Mouse (Mus musculus) left cerebral cortex, adult 9 months (tissue): ENCODE measurements around the gene Desi1.
"Not testable (repeated sequence)": the region's sequence is repeated elsewhere in the genome, so short reads cannot be mapped to it uniquely, and the experiment has no call there.

ENCODE experiments used
- DNase-seq, 2 experiments: peaks; one replicate each; pipeline ENCODE4 v3.0.0; 2022; ENCODE audit warnings: low spot score in 2 of 2

Desi1 gene

DNA sequence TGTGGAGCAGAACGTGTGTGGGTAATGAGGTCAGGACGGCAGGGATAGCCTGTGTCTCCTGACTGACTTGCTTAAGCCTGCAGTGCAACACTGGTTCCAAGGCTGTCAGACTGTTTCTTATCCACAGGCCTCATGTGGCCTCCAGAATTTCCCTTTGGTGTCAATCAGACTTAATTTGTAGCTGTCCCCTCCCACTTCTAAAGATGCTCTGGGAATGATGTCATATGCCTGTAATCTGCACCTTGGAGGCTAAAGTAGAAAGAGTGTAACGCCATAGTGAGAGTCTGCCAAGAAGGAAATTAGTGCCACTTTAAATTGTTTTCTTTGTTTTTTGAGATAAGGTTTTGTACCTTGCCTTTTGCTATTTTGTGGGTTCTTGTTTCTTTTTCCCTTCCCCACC, 14.4 kb downstream of the Desi1 start:
- DNase-seq, result no peak

DNA sequence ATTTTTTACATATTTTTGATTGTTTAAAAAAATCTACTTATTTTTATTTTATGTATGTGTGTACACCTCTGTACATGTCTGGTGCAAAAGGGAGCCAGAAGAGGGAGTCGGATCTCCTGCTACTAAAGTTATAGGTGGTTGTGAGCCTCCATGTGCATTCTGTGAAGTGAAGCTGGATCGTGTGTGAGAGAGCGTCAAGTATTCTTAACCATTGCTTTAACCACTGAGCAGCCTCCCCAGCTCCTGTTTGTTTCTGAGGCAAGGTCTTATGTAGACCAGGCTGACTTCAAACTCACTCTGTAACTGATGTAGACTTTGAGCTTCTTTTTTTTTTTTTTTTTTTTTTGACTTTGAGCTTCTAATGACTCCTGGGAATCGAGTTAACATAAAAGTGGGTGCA, 16.2 kb downstream of the Desi1 start:
- DNase-seq, result no peak

GRCm38 (mm10) chr15:82016830-82017229, 16.8 kb downstream of the Desi1 start:
- DNase-seq, result no peak

DNA sequence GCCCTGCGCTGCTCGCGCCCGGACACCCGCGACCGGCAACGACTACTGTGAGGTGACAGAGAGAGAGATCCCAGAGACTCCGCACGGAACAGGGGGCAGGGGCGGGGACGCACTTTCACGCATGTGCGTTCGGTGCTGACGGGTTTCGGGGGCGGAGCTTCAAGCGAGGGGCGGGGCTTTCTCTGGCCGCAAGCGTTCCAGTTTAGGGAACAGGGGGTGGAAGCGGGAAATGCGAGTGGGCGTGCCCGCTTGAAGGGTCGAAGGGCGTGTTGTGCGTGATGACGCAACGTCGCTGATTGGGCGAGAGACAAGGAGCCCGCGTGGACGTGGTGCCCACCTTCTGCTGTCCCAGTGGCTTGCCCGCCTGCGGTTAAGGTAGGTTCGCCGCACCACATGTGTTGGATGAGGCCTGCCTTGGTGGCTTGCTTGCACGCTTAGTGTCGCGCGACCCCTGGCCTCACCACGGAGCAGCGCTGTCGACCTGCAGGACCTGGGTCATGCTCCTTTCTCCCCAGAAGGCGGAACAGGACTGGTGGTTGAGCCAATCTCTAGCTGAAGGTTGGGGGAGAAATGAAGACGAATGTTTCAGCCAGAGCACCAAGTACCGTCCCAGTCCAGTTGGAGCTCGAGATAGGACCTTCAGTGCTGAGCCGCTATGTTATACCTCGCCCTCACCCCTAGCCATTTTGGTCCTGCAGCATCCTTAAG, 17.4 kb downstream of the Desi1 start:
- DNase-seq, result peak; percentile 98 to 99

DNA sequence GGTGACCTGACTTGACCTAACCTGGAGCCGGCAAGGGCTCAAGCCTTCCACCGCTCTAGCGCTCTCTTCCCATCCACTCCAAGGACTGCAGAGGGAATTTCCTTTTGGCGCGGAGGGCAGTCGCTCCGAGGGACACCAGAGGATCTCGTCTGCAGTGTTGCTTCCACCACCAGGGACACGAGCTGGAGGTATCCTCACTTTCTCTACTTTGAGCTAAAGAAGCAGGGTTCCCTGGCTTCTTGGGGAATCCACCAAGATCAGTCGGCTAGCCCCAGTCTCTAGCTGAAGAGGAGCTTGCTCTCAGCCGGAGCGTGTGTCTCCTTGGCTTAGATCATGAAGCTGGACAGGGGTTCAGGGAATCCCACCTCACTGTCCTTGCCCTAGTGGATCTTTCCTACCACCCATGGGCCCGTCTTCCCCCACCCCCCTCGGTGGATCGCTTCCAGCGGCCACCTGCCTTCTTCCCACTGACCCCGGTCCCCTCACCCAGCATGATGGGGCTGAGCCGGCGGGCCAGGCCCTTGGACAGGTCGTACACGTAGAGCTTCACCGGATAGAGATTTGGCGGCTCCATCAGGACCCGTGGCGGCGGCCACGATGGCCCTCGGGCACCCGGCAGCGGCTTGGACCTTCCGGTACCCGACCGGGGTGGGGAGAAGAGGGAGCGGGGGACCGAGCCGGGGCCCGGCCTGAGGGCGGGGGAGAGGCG, 18.1 kb downstream of the Desi1 start:
- DNase-seq, result peak in 1 of 2 experiments; percentile 31

DNA sequence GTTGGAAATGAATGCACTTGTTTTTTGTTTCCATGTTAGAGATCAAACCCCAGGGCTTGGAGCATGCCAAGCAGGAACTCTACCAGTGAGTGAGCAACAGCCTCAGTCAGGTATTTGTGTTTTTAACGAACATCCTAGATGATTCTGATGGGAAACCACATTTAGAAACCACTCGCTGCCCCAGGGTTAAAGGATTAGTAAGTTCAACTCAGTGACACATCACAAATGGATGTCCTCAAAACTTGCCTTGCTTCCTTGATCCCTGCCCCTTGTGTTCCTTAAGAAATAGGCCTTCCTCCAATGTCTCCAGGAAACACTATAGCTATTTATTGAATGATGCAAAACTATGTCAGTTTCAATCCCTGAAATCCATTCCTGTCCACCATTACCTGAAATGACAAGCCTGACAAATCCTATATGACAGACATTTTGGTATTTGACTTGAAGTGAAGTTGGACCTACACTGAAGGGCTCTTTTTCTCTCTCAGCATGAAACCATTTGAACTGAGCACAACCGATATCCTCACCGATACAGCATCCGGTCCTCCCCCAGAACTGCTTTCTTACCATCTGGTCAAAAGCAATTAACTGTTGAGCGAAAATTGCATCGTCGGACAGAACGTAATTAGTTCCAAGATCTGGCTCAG, 18.8 kb downstream of the Desi1 start:
- DNase-seq, result no peak

DNA sequence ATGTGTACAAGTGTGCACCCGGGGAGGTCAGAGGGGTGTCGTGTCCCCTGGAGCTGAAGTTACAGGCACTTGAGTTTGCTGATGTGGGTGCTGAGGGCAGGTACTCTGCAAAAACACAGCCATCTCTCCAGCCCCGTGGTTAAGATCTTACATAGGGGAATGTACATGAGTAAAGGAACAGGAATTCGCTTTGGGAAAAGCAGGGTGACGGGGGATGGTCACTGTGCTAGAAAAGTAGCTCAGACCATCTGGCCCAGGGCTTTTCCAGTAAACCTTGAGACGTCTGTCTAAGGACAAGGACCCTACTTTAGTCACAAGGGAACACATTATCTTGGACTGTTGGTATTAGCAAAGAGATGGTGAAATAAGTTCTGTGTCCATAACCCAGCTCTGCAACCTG, 21.7 kb downstream of the Desi1 start:
- no peak for DNase-seq

- DNase-seq, result no peak
Observed at GRCm38 (mm10) chr15:82004257-82004656, 29.4 kb downstream of the Desi1 start.

- no peak for DNase-seq
Observed at GRCm38 (mm10) chr15:81993992-81994391, 39.7 kb downstream of the Desi1 start.

DNA sequence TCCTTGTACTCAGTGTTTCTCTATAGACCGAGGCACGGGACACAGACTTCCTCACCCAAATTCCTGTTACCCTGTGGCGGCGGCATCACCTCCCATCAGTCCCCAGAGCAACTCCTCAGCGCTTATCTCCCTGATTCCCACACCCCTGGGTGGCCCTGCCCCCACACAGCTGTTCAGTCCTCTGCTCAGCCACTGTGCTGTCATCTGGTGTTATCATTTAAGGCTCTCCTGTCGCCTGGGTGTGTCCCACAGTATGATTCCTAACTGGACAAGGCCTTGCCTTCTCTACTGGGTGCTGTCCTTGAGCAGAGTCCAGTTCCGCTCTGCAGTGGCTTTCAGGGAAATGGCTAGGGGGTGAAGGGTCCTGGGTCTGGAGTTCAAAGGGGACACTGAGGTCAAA, 43.1 kb downstream of the Desi1 start:
- no peak for DNase-seq

DNA sequence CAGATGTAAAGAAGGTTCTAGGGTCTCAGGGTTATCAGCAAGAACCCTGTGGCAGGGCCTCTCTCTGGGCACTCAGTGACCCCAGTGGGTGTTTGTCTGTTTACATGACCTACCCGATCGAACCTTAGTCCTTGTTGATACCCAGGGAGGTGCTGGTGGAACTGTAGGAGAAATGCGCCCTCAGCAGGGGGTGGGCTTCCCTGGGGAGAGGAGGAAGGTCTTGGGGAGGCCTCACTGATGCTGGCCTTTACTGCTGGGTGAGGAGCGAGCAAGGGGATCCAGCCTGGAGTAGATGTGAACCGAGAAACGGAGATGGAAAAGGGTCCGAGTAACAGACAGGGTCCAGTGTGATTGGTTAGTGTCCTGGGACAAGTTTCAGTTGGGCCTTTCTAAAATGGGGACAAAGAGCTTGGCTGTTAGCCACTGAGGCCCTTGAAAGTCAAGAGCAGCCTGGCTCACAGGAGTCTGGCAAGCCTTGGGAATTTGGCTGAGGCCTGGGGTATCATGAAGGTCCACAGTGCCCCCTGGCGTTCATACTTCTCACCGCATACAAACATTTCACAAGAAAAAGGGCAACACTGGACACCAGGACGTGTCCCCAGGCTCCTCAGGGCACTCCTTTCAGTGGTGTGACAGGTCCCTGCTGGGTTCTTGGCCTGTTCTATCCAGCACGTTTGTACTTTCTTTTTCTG, 44.1 kb downstream of the Desi1 start:
- DNase-seq, result peak; percentile 42 to 91

DNA sequence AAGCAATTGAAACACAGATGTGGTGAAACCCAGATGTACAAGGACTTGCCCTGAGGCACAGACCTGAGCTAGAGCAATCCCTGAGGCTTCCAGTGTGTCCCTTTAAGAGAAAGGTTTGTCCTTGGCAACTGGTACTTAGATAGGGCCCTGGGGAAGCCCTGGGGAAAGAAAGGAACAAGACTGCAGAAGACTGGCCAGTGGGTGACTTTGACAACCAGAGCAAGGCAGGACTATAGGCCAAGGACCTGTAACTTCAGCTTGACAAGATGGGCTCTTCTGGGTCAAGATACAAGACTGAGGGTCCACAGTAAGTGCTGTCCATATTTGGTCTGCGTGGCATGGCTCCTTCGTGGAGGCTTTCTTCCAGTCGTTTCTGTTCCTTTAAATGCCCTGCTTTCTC, 46.0 kb downstream of the Desi1 start, which contains the start of gene Xrcc6:
Gene Xrcc6 (plus strand): TSS at position 190 of the 400 bp plus-strand sequence.
- DNase-seq, result no peak

DNA sequence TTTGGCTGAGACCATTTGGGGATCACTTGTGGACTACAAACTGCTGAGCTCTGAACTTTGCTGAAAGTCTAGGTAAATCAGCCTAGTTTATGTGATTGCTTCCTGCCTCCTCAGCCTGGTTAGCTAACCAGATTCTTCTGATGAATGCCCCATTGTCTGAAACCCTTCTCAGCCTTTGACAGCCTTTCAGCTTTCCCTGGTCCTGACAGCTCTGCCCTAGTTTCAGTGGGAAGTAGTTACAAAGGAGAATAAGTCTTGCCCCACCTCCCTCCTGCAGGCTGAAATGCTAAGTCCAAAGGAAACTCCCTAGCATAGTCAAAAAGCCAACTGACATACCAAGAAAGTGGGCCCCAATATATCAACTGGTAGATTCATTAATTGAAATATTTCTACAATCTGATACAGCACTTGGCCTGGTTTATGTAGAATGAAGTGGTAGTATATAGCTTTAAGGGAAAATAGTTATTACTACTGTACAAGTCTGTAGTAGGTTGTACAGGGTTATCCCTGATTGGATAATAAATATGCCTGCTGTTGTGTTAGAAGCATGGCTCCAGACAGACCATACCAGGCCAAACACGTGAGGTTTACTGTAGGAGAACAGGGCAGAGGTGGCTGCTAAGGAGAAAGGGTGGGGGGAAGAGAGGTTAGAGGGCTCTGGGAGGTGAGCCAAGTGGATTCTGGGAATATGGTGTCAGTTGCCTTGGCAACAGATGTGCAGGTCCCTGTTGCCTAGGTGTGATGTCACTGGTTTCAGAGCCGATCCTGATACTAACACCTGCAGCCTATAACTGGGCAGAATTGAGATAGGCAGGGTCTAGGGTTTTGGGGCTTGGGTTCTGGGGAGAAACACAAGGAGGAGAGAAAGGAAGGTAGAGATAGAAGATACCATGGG, 48.1 kb downstream of the Desi1 start:
- DNase-seq, result no peak

DNA sequence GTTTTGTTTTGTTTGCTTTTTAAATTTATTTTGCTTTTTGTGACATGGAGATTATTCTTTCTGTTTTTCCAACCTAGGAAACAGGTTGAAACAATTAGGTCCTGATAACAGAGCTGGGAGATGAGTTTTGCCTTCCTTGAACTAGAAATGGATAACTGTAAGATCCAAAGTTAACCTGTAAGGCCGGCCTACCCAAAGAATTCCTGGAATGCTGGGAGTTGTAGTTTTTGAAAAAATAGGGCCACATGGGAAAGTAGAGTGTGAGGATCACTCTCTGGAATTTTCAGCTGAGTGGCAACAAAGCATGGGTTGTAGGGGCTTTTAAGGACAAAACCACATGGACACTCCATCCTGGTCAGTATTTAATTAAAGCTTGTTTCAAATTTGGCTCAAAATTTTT, 51.5 kb downstream of the Desi1 start:
- no peak for DNase-seq

DNA sequence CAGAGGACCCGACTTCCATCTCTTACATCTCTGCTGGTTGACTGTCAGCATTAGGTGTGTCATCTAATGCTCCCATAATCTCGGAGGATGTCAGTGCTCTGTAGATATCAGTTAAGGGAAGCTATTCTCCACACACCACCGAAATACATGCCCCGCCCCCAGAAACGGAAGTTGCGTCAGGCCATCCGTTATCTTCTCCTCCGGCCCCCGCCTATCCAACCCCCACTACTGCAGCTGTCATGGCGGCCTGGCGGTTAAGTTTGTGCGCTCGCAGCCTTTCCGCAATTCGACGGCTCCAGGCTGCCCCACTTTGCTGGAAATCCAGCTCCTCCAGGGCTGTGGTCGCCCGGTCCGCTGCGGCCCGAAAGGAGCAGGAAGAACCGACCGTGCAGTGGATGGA, 53.3 kb downstream of the Desi1 start, which contains the start of gene 1700029P11Rik:
Gene 1700029P11Rik (plus strand): TSS at position 220 of the 400 bp plus-strand sequence.
- DNase-seq, result no peak

DNA sequence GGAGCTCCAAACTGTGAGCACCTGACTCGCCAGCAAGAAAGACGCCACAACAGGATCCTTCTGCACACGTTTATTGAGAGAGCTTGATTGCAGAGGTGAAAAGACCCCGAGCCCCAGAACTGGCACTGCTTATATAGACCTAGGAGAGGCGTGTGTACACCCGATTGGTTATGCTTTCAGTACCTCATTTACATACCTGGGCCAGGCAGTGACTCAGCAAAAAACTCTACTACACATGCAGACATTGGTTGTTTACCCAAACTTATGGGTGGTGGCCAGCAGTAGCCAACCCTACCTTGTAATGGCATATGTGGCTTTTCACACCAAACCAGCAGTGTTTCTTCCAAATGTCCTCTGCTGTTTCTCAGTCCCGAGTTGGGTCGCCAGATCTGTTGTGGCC, 58.5 kb downstream of the Desi1 start:
- DNase-seq, result not testable (repeated sequence)

DNA sequence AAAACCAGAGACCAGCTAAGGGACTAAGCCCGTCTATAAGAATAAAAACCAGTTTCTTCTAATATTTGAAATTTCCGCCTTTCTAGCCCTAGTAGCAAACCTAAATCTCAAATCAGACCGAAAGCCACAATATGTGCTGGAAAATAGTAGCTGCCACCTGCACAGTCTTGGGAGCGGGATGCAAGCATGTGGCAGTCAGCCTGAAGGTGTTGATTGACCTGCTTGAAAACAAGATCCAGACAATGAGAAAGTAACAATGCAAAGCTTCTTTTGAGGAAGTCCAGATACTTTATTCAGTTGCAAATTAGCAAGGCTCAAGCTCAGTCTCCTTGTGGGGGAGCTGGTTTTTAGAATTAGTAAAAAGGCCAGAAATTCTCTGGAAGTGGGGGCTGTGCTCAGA, 63.2 kb downstream of the Desi1 start:
- not testable (repeated sequence) for DNase-seq

GRCm38 (mm10) chr15:81969635-81970034, 64.0 kb downstream of the Desi1 start:
- DNase-seq, result not testable (repeated sequence)

GRCm38 (mm10) chr15:81969173-81969572, 64.5 kb downstream of the Desi1 start:
- no peak for DNase-seq

- no peak for DNase-seq
Observed at GRCm38 (mm10) chr15:81968447-81968846, 65.2 kb downstream of the Desi1 start.

GRCm38 (mm10) chr15:81967821-81968220, 65.8 kb downstream of the Desi1 start:
- DNase-seq, result no peak
